Mouse (Mus musculus) neutrophil, adult 5-6 weeks (primary cell): ENCODE data around the gene Fkbp3. TPM values are rescaled to one million over a fixed set of nuclear protein-coding genes. Genes with fewer than 3 reads are reported as not detected.

Experiments
- ATAC-seq: fragments of 151-379, 151-347 bp; 2 replicates; pipeline ENCODE4 v1.8.0; 2017; ENCODE audit warnings: mild to moderate bottlenecking, moderate TSS enrichment; ENCODE audit not compliant: insufficient number of reproducible peaks, poor library complexity, low FRiP score, severe bottlenecking; ENCODE audit errors: extremely low read depth
- total RNA-seq: library from RNA; stranded (forward); fragments of 200-1000 nt; gene quantifications from 2 replicates; pipeline ENCODE4 v1.2.3, GENCODE M21; 2017

Gene Fkbp3
- total RNA-seq, 1 experiment from 2014 or later = 100 TPM

GRCm38 (mm10) chr12:65036892-65037545 lies 36.8 kb downstream of the Fkbp3 start:
- no peak for ATAC-seq

GRCm38 (mm10) chr12:65036190-65036870 lies 37.5 kb downstream of the Fkbp3 start, which contains the start of gene Prpf39:
TSS of gene Prpf39 (plus strand) at chr12:65036333.
- ATAC-seq = peak; percentile 70

- ATAC-seq = no peak; the same call in 1 of the 2 replicates
Measured at GRCm38 (mm10) chr12:65035839-65036189, 38.0 kb downstream of the Fkbp3 start.

GRCm38 (mm10) chr12:65022842-65023241 lies 51.0 kb downstream of the Fkbp3 start:
- ATAC-seq = no peak

Other genes starting within 250 kb of the Fkbp3 start
- 10.2 and 20.0 TPM in 2 replicates for gene Gm527, start 156.1 kb downstream of the Fkbp3 start, total RNA-seq
- gene Klhl28, start 108.5 kb downstream of the Fkbp3 start, total RNA-seq = 36.1 and 39.7 TPM in 2 replicates
- gene Togaram1, start 108.2 kb downstream of the Fkbp3 start, total RNA-seq = 39.0 and 48.9 TPM in 2 replicates
- gene Prpf39, start 37.7 kb downstream of the Fkbp3 start, total RNA-seq = 143 and 147 TPM in 2 replicates
- 21.9 and 34.6 TPM in 2 replicates for gene Fancm, start 1.6 kb upstream of the Fkbp3 start, total RNA-seq
- gene Mis18bp1, start 98.6 kb upstream of the Fkbp3 start, total RNA-seq = 2.6 and 2.9 TPM in 2 replicates
- gene Wdr20rt, start 151.5 kb upstream of the Fkbp3 start, total RNA-seq = 0.12 TPM in 1 of 2 replicates, not detected in the other